Mouse (Mus musculus) erythroblast, adult 5-6 weeks (primary cell): ENCODE data around the gene Ankrd33b. TPM values are rescaled to one million over a fixed set of nuclear protein-coding genes. Genes with fewer than 3 reads are reported as not detected.

Experiments used
- ATAC-seq: replicated peaks from 2 replicates; pipeline ENCODE4 v1.8.0; 2016; ENCODE audit warnings: moderate number of reproducible peaks, mild to moderate bottlenecking, moderate TSS enrichment, inconsistent platforms; ENCODE audit not compliant: poor library complexity, low FRiP score, severe bottlenecking
- total RNA-seq, 2 experiments: library from RNA; stranded (forward) in 1 of 2; stranded (reverse) in 1 of 2; fragments of 150-400 nt in 1 of 2; fragments of 200-764, 138-1000 nt in 1 of 2; gene quantifications; 2 replicates each; pipeline versions ENCODE4 v1.2.3 to v1.2.4; 2015 to 2017; ENCODE audit warnings: low replicate concordance in 2 of 2

Ankrd33b gene
- total RNA-seq, 2 experiments from 2014 or later: 0.58 to 2.3 TPM

GRCm38 (mm10) chr15:31375212-31375611 is 7.7 kb upstream of the Ankrd33b start:
- ATAC-seq: no peak

GRCm38 (mm10) chr15:31369125-31369612 is 1.6 kb upstream of the Ankrd33b start:
- ATAC-seq: no peak

- ATAC-seq: no peak
Observed at GRCm38 (mm10) chr15:31368556-31368955, 1.0 kb upstream of the Ankrd33b start.

- no peak for ATAC-seq
Observed at GRCm38 (mm10) chr15:31366596-31367480, 688 bp downstream of the Ankrd33b start.

- no peak for ATAC-seq
Observed at GRCm38 (mm10) chr15:31365720-31366591, 1.6 kb downstream of the Ankrd33b start.

- ATAC-seq: no peak
Observed at GRCm38 (mm10) chr15:31365041-31365719, 2.3 kb downstream of the Ankrd33b start.

- no peak for ATAC-seq
Observed at GRCm38 (mm10) chr15:31364396-31364795, 3.1 kb downstream of the Ankrd33b start.

GRCm38 (mm10) chr15:31363981-31364361 is 3.6 kb downstream of the Ankrd33b start:
- ATAC-seq: no peak

GRCm38 (mm10) chr15:31363241-31363980 is 4.1 kb downstream of the Ankrd33b start:
- ATAC-seq: no peak

- ATAC-seq: no peak
Observed at GRCm38 (mm10) chr15:31361259-31361853, 6.2 kb downstream of the Ankrd33b start.

- ATAC-seq: no peak
Observed at GRCm38 (mm10) chr15:31360593-31360992, 6.9 kb downstream of the Ankrd33b start.

GRCm38 (mm10) chr15:31359805-31360204 is 7.7 kb downstream of the Ankrd33b start:
- no peak for ATAC-seq

GRCm38 (mm10) chr15:31352494-31353279 is 14.8 kb downstream of the Ankrd33b start:
- no peak for ATAC-seq

GRCm38 (mm10) chr15:31349810-31350341 is 17.6 kb downstream of the Ankrd33b start:
- ATAC-seq: no peak

- ATAC-seq: no peak
Observed at GRCm38 (mm10) chr15:31349046-31349445, 18.5 kb downstream of the Ankrd33b start.

GRCm38 (mm10) chr15:31348241-31348640 is 19.3 kb downstream of the Ankrd33b start:
- ATAC-seq: no peak

- ATAC-seq: no peak
Observed at GRCm38 (mm10) chr15:31346508-31346907, 21.0 kb downstream of the Ankrd33b start.

GRCm38 (mm10) chr15:31345366-31345765 is 22.2 kb downstream of the Ankrd33b start:
- no peak for ATAC-seq
